Mouse (Mus musculus): ENCODE measurements around the gene Nipsnap3b.

GRCm38 (mm10) chr4:53045807-53046206 is 34.1 kb downstream of the Nipsnap3b start:
- no peak for TF ChIP-seq GATA1 (IDR thresholded peaks at IDR 0.05; ENCODE audit: borderline replicate concordance, low read length)
- TF ChIP-seq FLI1 (IDR thresholded peaks at IDR 0.05; ENCODE audit: low read length): no peak

Measured in megakaryocyte, embryonic 14.5 days (primary cell).